Mouse (Mus musculus): ENCODE measurements around the gene Ramp3.

Gene Ramp3

DNA sequence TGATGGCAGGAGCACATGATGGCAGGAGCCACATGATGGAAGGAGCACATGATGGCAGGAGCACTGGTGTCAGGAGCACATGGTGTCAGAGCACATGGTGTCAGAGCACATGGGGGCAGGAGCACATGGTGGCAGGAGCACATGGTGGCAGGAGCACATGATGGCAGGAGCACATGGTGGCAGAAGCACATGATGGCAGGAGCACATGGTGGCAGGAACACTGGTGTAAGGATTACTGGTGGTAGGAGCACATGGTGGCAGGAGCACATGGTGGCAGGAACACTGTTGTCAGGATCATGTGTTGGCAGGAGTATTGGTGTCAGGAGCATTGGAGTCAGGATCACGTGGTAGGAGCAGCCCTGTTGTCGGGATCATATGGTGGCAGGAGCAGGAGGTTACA is 52.1 kb downstream of the Ramp3 start:
- intact Hi-C loops (cut with DNase I): no loop called here

DNA sequence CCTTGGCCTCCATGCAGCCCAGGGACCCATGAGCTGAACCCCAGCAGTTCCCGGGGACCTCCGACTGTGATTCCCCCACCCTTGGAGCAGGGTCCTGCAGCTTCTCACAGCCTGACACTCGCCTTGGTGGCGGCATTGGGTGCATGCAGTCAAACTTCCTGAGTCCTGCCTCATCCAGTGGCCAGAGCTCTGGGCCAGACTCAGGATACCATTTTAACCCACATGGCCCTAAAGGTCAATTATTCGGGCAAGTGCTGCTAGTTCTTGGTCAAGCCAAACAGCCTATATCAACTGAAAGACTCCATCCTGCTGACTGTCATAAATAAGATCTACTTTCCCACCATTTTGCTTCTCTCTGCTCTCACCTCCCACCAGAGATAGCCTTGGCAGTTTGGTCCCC is 62.4 kb downstream of the Ramp3 start:
- intact Hi-C loops (cut with DNase I): no loop called here

DNA sequence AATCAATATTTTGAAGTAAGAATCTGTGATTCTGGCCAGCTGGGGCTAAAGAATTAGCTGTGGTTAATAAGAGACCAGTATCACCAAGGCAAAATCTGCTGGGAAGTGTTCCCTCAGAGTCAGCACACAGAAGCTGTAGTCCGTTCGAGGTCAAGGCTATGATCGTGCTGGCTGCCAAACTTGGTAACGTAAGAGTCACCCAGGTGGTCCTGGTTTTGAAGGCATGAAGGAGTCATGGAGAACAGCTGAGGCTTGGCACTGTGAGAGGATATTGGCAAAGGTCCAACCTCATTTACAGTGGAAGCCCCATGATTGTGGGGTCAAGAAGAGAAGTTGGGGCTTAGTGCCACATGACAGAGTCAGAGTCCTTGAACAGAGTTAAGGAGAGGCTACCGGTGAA is 68.6 kb downstream of the Ramp3 start:
- intact Hi-C loops (cut with DNase I): no loop called here
